Mouse (Mus musculus): ENCODE data around the gene Mlh1.

Mlh1 gene

GRCm38 (mm10) chr9:111293234-111293633 lies 21.6 kb upstream of the Mlh1 start:
- no peaks in the 10 kb centered on the region for H3K27me3 ChIP-seq (ENCODE audit: insufficient read depth, low read length)
- H3K9me3 ChIP-seq (ENCODE audit: low read length) = no peaks in the 10 kb centered on the region
- H3K4me1 ChIP-seq (replicated peaks; ENCODE audit: low read depth, low read length) = peaks cover 41% of the 10 kb centered on the region
- no peak overlapping the region for H3K4me3 ChIP-seq (replicated peaks; ENCODE audit: low read length)
- H3K36me3 ChIP-seq (ENCODE audit: insufficient read depth, low read length) = no peaks in the 10 kb centered on the region
- TF ChIP-seq POU5F1 (IDR thresholded peaks at IDR 0.05; ENCODE audit: borderline replicate concordance, low read length) = no peak
- no peak for TF ChIP-seq NANOG (IDR thresholded peaks at IDR 0.05; ENCODE audit: borderline replicate concordance, low read length)
- TF ChIP-seq CTCF (conservative IDR thresholded peaks at IDR 0.05; ENCODE audit: low read length) = no peak

- Histone ChIP-seq H3K27me3 (ENCODE audit: insufficient read depth, low read length) (no peaks in the 10 kb centered on the region), H3K9me3 (ENCODE audit: low read length) (no peaks in the 10 kb centered on the region), H3K4me1 (replicated peaks; ENCODE audit: low read depth, low read length) (peaks cover 46% of the 10 kb centered on the region), H3K36me3 (ENCODE audit: insufficient read depth, low read length) (no peaks in the 10 kb centered on the region), H3K4me3 (replicated peaks; ENCODE audit: low read length) (no peak overlapping the region)
- TF ChIP-seq POU5F1 (IDR thresholded peaks at IDR 0.05; ENCODE audit: borderline replicate concordance, low read length) (no peak), NANOG (IDR thresholded peaks at IDR 0.05; ENCODE audit: borderline replicate concordance, low read length) (no peak), CTCF (conservative IDR thresholded peaks at IDR 0.05; ENCODE audit: low read length) (no peak)
Measured at GRCm38 (mm10) chr9:111290539-111291100, 19.0 kb upstream of the Mlh1 start.

GRCm38 (mm10) chr9:111289832-111290339 lies 18.3 kb upstream of the Mlh1 start:
- no peaks in the 10 kb centered on the region for H3K9me3 ChIP-seq (ENCODE audit: low read length)
- H3K27me3 ChIP-seq (ENCODE audit: insufficient read depth, low read length) = no peaks in the 10 kb centered on the region
- H3K36me3 ChIP-seq (ENCODE audit: insufficient read depth, low read length) = no peaks in the 10 kb centered on the region
- H3K4me1 ChIP-seq (replicated peaks; ENCODE audit: low read depth, low read length) = peaks cover 46% of the 10 kb centered on the region
- no peak overlapping the region for H3K4me3 ChIP-seq (replicated peaks; ENCODE audit: low read length)
- TF ChIP-seq NANOG (IDR thresholded peaks at IDR 0.05; ENCODE audit: borderline replicate concordance, low read length) (no peak), CTCF (conservative IDR thresholded peaks at IDR 0.05; ENCODE audit: low read length) (peak; percentile 97)

- Histone ChIP-seq H3K4me3 (replicated peaks; ENCODE audit: low read length) (no peak overlapping the region), H3K36me3 (ENCODE audit: insufficient read depth, low read length) (no peaks in the 10 kb centered on the region), H3K27me3 (ENCODE audit: insufficient read depth, low read length) (no peaks in the 10 kb centered on the region), H3K4me1 (replicated peaks; ENCODE audit: low read depth, low read length) (peaks cover 50% of the 10 kb centered on the region), H3K9me3 (ENCODE audit: low read length) (no peaks in the 10 kb centered on the region)
- no peak for TF ChIP-seq NANOG (IDR thresholded peaks at IDR 0.05; ENCODE audit: borderline replicate concordance, low read length)
- TF ChIP-seq CTCF (conservative IDR thresholded peaks at IDR 0.05; ENCODE audit: low read length) = no peak
- no peak for TF ChIP-seq POU5F1 (IDR thresholded peaks at IDR 0.05; ENCODE audit: borderline replicate concordance, low read length)
Measured at GRCm38 (mm10) chr9:111289294-111289831, 17.8 kb upstream of the Mlh1 start.

- TF ChIP-seq CTCF (conservative IDR thresholded peaks at IDR 0.05; ENCODE audit: low read length) (no peak), POU5F1 (IDR thresholded peaks at IDR 0.05; ENCODE audit: borderline replicate concordance, low read length) (no peak), NANOG (IDR thresholded peaks at IDR 0.05; ENCODE audit: borderline replicate concordance, low read length) (no peak)
- no peak overlapping the region for H3K4me3 ChIP-seq (replicated peaks; ENCODE audit: low read length)
- no peaks in the 10 kb centered on the region for H3K36me3 ChIP-seq (ENCODE audit: insufficient read depth, low read length)
- no peaks in the 10 kb centered on the region for H3K9me3 ChIP-seq (ENCODE audit: low read length)
- H3K4me1 ChIP-seq (replicated peaks; ENCODE audit: low read depth, low read length) = peaks cover 50% of the 10 kb centered on the region
- H3K27me3 ChIP-seq (ENCODE audit: insufficient read depth, low read length) = no peaks in the 10 kb centered on the region
Measured at GRCm38 (mm10) chr9:111287956-111288355, 16.4 kb upstream of the Mlh1 start.

- Histone ChIP-seq H3K4me1 (replicated peaks; ENCODE audit: low read depth, low read length) (peaks cover 50% of the 10 kb centered on the region), H3K36me3 (ENCODE audit: insufficient read depth, low read length) (no peaks in the 10 kb centered on the region), H3K4me3 (replicated peaks; ENCODE audit: low read length) (no peak overlapping the region), H3K27me3 (ENCODE audit: insufficient read depth, low read length) (no peaks in the 10 kb centered on the region), H3K9me3 (ENCODE audit: low read length) (no peaks in the 10 kb centered on the region)
- TF ChIP-seq NANOG (IDR thresholded peaks at IDR 0.05; ENCODE audit: borderline replicate concordance, low read length) = no peak
- no peak for TF ChIP-seq POU5F1 (IDR thresholded peaks at IDR 0.05; ENCODE audit: borderline replicate concordance, low read length)
Measured at GRCm38 (mm10) chr9:111286468-111286867, 14.9 kb upstream of the Mlh1 start.

GRCm38 (mm10) chr9:111285676-111286075 lies 14.1 kb upstream of the Mlh1 start:
- no peaks in the 10 kb centered on the region for H3K27me3 ChIP-seq (ENCODE audit: insufficient read depth, low read length)
- H3K4me1 ChIP-seq (replicated peaks; ENCODE audit: low read depth, low read length) = peaks cover 47% of the 10 kb centered on the region
- no peak overlapping the region for H3K4me3 ChIP-seq (replicated peaks; ENCODE audit: low read length)
- TF ChIP-seq NANOG (IDR thresholded peaks at IDR 0.05; ENCODE audit: borderline replicate concordance, low read length) (no peak), POU5F1 (IDR thresholded peaks at IDR 0.05; ENCODE audit: borderline replicate concordance, low read length) (no peak), CTCF (conservative IDR thresholded peaks at IDR 0.05; ENCODE audit: low read length) (no peak)
- H3K9me3 ChIP-seq (ENCODE audit: low read length) = no peaks in the 10 kb centered on the region
- no peaks in the 10 kb centered on the region for H3K36me3 ChIP-seq (ENCODE audit: insufficient read depth, low read length)

GRCm38 (mm10) chr9:111285061-111285460 lies 13.5 kb upstream of the Mlh1 start:
- peaks cover 41% of the 10 kb centered on the region for H3K4me1 ChIP-seq (replicated peaks; ENCODE audit: low read depth, low read length)
- TF ChIP-seq POU5F1 (IDR thresholded peaks at IDR 0.05; ENCODE audit: borderline replicate concordance, low read length) (no peak), NANOG (IDR thresholded peaks at IDR 0.05; ENCODE audit: borderline replicate concordance, low read length) (no peak), CTCF (conservative IDR thresholded peaks at IDR 0.05; ENCODE audit: low read length) (no peak)

GRCm38 (mm10) chr9:111275156-111275555 lies 3.6 kb upstream of the Mlh1 start:
- Histone ChIP-seq H3K4me3 (replicated peaks; ENCODE audit: low read length) (no peak overlapping the region), H3K9me3 (ENCODE audit: low read length) (no peaks in the 10 kb centered on the region), H3K4me1 (replicated peaks; ENCODE audit: low read depth, low read length) (peaks cover 36% of the 10 kb centered on the region), H3K27me3 (ENCODE audit: insufficient read depth, low read length) (no peaks in the 10 kb centered on the region), H3K36me3 (ENCODE audit: insufficient read depth, low read length) (peaks cover 61% of the 10 kb centered on the region)
- TF ChIP-seq NANOG (IDR thresholded peaks at IDR 0.05; ENCODE audit: borderline replicate concordance, low read length) = no peak
- no peak for TF ChIP-seq POU5F1 (IDR thresholded peaks at IDR 0.05; ENCODE audit: borderline replicate concordance, low read length)
- no peak for TF ChIP-seq CTCF (conservative IDR thresholded peaks at IDR 0.05; ENCODE audit: low read length)

More at GRCm38 (mm10) chr9:111285061-111285460, 13.5 kb upstream of the Mlh1 start:
- Histone ChIP-seq H3K36me3 (ENCODE audit: insufficient read depth, low read length) (no peaks in the 10 kb centered on the region), H3K27me3 (ENCODE audit: insufficient read depth, low read length) (no peaks in the 10 kb centered on the region), H3K4me3 (replicated peaks; ENCODE audit: low read length) (no peak overlapping the region), H3K9me3 (ENCODE audit: low read length) (no peaks in the 10 kb centered on the region)

Measured in E14TG2a.4 (cell line).